Mouse (Mus musculus): ENCODE results near the gene Arl15.

Gene Arl15

DNA sequence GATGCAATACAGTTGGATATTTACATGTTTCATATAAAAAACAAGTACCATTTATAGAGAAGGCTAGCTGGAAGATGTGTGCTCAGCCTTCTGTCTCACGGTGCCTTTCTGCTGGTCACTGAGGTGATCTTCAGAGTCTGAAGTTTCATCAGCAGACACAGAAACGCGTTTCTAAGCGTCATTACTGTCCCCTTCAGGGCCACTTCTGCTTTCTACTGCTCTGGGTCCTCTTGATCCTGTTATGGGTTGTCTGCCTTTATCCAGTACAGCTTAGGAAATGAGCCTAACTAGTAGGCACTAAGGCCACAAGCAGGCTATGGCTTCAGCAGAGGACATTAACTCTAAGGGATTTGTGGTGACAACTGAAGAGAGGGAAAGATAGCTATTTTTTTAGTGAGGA is 5.9 kb downstream of the Arl15 start:
- no peak for DNase-seq (ENCODE audit: inconsistent ontology term)

DNA sequence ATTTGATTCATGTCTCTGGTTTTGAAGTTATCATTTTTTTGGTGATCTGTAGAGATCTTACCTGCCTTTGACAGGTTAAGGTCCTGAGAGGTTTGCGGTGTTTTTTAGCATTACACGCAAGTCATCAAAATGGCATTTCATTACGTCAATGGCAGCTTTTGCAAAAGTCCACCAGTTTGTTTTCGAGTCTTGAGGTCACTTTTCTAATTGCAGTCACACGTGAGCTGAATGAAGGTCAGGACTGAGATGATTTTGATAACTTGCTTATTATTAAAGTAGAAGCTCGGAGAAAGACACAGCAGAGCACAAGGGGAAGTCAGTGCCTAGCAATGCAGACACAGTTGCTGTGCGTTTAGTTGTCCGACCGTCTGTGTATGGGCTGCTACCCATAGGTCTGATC is 8.3 kb downstream of the Arl15 start:
- no peak for DNase-seq (ENCODE audit: inconsistent ontology term)

DNA sequence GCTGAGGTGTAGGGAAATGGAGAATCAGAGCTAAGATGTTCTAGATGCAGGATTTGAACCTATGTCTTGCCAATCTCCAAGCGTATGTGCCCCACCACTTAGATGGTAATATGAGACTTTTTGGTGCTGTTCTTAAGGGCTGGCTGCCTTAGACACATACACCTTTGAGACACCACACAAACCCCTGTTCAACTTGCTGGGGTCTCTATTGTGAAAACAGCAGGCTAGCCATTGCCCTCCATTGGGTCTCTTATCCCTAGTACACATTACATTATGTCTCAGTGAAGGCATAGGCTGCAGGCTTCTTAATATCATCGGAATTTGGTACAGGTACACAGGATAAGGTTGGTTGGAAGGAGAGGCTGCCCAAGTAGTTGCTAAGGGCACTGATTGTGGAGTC is 16.8 kb downstream of the Arl15 start:
- DNase-seq (ENCODE audit: inconsistent ontology term) = no peak

DNA sequence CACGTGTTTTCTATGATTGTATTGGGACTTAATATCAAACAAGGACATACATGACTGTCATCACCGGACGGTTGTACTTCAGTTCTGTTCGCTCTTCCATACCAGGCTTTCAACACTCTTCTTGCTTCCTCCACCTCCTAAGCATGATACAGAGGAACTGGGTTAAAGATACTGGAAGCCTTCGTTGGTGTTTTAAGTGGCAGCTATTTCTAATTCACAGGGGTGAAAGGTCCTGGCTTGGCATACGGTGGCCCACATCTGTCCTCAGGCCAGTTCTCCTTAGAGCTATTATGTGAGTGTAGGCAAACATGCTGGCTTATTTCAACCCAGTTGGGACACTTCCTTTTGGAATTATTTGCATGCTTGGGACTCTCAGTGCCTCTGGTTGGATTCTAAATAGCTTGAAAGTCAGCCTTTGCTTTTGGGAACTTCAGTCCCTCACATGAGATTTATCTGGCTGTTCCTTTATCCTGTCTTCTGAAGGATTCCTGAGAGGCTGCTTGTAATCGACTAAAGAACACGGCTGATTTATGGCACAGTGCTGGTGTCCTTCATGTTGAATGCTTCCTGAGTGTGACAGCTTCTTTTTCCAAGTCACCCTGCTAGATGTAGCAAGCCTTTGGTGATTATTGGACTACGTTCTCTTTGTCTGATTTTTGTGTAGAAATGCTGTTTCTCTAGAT is 17.7 kb downstream of the Arl15 start:
- DNase-seq (ENCODE audit: inconsistent ontology term) = no peak

DNA sequence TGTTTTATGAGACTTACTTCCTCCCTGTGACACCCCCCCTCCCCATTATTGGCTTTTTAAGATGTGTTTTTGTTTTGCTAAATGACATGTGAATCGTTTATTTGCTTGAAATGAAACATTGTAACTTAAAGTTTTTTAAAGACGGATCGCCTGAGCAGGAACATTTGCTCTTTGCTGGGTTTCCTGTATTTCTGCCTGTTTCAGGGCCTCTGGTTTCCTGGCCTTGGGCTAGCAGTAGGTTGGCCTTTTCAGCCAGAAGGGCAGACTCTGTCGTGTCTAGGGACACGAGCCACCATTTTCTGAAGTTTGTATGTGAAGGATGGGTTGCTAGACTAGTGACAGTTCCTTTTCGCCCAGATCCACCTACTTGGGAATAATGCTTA is 18.3 kb downstream of the Arl15 start:
- DNase-seq (ENCODE audit: inconsistent ontology term) = no peak

DNA sequence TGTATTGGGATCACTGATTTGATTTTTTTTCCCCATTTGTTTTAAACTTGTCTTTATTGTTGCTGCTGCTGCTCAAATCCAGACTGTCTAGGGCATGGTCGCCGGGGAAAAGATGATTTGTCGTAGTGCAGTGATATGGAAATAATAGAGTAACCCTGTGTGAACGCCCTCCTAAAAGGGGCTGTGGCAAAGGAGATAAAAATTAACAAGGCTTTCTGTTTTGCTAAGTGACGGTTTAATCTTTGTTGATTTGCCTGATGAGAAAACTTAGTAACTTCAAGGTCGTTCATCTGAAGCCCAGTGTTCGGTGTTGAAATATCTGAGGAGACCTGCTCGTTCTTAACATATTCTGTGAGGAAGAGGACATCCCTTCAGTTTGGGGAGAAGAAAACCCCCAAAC is 19.8 kb downstream of the Arl15 start:
- no peak for DNase-seq (ENCODE audit: inconsistent ontology term)

DNA sequence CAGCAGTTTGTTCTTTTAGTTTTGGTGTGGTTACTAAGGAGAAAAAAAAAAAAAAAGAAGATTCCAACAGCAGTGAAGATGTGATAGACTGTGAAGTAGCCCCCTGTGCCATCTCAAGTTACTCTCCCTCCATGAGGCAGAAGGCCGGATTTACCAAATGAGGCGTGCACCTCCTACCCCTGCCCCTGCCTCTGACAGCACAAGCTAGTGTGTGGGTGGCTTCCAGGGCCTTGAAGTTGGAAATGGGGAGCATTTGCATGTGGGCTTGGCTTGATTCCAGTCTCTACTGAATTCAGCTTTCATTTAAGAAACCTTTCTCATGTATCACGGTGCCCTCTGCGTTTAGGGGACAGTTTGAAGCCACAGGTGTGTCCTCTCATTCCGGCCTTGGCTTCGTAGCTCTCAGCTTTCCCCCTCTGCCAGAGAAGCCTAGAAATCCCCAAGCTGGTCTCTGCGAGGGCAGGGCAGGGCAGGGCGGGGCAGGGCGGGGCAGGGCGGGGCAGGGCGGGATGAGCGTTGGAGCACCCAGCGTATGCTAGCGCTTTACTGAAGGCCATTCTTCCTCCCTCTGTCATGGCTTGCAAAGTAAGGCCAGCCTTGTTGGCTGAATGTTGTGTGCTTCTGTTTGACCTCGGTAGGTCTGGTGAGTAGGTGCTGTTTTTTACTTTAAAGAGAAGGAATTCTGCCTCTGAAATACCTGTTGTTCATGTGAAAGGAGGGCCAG is 21.6 kb downstream of the Arl15 start:
- no peak for DNase-seq (ENCODE audit: inconsistent ontology term)

DNA sequence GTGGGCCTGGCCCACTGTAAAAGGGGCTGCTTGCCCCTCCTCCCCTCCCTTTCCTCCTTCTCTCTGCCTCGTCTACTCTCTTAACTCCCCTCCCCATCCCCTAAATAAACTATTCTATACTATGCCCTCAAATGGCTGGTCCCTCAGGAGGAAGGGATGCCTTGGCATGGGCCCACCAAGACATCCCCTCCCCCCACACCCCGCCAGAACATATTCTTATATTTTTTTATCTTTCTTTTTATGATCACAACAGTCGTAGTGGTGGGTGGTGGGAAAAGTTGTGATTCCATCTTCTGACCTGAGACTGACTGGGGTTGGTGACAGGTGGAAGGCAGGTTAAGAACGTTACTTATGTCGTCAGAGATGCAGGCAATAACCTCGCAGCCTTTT is 22.1 kb downstream of the Arl15 start:
- DNase-seq (ENCODE audit: inconsistent ontology term) = no peak

DNA sequence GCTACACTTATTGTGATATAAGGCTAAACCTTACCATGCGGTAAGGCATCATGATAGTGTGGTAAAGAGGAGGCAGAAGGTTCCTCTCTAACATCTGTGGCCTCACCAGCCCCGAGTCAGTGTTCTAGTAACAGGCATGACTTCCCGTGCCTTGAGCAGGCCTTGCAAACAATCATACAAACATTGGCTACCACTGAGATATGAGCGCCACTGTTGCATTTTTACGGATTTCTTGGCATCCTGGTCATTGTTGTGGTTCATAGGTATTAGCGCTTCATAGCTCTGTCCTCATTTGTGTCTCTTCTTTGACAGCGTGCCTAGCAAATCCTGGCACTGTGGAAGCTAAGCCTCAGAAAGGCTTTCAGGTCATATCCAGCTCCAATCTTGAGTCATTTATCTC is 24.7 kb downstream of the Arl15 start:
- DNase-seq (ENCODE audit: inconsistent ontology term) = no peak

DNA sequence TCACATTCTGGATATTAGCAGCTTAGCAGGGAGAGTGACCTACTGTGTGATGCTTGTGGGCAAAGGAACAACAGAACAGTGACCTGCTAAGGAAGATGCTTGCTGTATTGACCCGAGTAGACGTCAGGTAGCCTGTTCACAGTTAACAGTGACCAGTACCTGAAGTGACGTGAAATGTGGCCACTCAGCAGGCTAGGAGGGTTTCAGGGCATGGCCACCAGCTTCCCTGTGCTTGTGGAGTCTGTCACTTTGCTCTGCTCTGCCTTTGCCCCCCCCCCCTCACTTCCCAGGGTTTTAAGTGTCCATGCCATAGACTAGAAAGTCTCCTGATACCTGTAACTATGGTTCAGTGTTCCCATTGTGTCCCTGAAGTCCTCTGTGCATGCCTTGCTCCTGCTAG is 25.9 kb downstream of the Arl15 start:
- no peak for DNase-seq (ENCODE audit: inconsistent ontology term)

DNA sequence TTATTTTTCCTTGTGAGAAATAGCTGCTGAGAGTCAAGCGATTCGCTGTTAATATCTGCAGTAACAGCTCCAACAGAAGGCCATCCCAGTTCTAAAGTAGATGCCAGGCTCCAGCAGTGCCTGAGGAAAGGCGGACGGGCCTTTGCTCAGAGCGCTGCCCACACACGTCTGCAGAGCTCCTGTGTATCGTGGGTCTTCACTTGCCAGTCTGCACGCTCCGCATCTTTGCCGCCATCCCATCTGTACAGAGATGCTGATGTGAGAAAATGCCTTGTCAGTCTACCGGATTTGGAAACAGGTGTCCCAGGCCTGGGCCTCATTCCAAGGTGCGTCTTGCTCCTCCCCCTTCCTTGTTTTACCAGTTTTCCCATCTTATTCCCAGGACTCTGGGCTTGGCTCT is 27.6 kb downstream of the Arl15 start:
- no peak for DNase-seq (ENCODE audit: inconsistent ontology term)

DNA sequence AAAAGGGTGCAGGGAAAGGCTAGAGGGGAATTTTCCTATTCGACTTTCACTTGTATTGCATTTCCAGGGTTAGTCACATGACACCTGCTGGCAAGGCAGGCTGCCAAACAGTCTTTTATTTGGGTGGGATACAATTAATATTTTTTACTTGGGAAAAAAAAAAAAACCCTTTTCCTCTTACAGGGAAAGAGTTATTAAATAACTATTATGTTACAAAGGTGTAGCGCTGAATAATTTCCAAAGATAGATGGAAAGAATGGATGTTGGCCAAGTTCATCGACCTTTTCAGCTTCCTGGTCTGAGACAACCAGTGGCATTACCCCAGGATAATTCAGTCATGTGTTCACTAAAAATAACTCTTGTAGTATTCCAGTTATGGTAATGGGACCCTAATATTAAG is 29.7 kb downstream of the Arl15 start:
- no peak for DNase-seq (ENCODE audit: inconsistent ontology term)

DNA sequence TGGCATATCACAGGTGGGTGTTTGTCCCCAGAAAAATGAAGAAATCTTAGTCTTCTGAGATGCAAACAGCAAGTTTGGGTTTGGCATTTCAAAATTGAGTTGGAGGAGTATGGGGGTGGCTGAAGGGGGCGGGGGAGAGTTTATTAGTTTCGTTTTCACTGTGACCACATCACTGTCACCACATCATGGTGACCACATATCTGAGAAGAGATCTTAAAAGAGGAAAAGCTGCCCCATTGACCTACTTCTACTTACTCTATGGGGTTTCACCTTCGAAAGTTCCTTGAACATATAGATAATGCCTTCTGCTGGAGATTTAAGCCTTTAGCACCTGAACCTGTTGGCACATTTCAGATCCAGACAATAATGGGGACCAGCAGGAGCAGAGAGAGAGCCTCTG is 34.3 kb downstream of the Arl15 start:
- DNase-seq (ENCODE audit: inconsistent ontology term) = no peak

DNA sequence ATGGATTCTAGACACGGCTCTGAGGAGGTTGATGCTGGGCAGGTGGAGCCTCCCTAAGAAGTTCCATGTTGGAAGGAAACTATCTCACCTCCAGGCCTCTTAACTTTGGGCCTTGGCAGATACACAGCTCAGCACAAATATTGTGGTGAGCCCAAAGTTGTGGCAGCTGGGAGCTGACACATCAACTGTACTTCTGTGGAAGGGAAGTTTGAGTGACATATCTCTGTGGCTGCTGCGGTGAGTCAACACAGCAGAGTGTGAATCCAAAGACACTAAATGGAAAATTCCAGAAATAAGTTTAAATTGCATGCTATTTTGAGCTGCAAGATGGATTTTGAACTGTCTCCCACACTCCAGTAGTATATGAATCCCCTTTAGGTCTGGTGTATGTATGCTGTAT is 34.8 kb downstream of the Arl15 start:
- DNase-seq (ENCODE audit: inconsistent ontology term) = no peak

DNA sequence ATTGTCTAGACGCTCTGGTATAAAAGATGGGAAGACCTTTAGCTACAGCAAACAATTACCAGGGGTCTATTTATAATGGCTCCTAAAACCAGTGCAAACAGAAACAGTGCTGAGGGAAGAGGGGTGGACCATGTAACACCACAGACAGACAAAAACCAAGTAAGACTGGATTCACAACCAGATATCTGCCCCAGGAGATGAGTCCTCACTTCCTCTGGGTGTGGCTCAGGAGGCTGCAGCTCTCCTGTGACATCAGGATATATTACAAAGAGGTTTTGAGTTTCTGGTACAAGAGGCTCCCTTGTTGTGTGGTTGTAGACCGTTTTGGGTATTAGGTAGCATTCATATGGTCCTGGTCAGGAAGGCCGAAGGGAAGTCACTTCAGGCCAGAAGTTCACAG is 36.5 kb downstream of the Arl15 start:
- no peak for DNase-seq (ENCODE audit: inconsistent ontology term)

DNA sequence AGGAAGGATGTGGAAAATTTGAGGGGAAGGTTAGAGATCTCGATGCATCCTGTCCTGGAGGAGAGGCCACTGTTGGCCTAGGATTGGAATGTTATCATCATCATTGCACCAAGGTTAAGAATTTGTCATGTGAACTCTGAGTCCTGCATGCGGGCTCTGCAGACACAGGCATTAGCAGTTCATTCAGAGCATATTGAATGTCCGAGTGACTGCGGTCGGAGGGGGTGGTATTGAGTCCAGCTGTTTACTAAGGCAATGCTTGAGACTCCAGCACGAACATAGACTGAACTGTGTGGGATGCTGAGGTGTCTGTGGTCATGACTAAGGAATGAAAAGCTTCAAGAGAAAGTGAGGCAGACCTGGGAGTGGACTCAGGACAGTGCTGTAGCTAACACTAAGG is 38.6 kb downstream of the Arl15 start:
- no peak for DNase-seq (ENCODE audit: inconsistent ontology term)

DNA sequence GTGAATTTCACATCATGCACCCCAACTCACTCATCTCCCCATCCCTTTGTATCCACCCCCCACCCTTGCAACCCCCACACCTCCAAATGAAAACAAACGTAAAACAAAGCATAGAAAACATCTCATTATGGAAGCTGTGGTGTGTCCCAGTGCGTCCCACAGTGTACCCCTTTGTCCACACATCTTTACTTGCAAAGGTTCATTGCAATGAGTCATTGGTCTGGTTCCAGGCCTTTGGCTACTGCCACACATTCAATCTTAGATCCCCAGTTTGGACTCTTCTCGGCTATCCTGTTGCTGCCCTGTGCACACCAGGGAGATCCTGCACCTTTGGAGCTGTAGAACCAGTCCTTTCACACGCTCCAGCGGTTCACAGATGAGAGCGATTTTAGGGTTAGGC is 41.6 kb downstream of the Arl15 start:
- peak; percentile 64 for DNase-seq (ENCODE audit: inconsistent ontology term)

DNA sequence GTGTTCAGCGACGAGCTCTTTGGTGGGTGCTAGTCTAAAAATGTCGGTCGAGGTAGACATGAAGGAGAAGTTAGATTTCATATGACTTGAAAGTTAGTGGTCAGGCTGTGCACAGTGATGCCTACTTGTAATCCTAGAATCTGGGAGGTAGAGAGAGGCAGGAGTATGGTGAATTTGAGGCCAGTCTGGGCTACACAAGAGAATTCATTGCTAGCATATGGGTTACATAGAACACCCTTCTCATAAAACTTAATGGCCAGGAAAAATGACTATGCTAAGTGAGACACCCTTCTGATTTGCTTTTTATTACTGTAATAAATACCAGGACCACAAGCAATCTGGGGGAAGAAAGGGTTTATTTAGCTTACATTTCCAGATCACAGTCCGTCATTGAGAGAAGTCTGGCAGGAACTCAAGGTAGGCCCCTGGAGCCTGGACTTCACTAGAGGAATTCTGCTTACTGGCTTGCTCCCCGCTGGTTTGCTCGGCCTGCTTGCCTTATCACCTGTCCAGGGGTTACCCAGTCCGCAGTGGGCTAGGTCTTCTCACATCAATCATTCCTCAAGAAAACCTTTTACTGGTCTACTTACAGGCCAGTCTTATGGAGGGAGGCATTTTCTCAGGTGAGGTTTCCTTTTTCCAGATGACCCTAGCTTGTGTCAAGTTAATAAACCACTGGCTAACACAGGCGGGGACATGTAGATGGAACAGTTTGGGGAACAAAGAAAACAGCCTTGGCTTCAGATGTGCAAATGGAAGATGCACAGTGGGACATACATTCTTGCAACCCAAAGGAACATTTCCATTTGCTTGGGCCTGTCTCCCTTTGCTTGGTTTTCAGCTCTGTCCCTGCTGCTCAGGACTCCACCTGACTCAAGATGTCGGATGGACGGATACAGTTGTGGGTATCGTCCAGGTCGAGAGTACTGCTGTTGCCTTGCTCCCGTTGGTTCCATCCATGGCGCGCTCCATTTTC is 44.6 kb downstream of the Arl15 start:
- no peak for DNase-seq (ENCODE audit: inconsistent ontology term)

DNA sequence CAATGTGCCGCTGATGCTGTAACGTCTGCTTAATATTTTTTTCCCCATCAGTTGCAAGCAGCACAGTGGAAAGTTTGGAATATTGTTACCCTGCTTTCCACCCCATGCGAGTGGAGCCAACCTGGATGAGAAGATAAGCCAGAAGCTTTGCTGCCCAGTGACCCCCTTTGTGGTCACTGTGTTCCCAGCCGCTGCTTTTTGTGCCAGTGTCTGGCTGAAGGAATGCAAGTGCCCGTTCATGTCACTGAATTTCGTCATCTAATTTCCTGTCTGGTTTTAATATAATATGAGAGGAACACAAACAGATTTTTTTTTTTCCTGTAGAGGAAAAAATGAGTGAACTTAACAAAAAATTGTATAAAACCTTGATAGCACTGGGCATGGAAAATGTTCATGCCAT is 46.1 kb downstream of the Arl15 start:
- DNase-seq (ENCODE audit: inconsistent ontology term) = peak; percentile 64

DNA sequence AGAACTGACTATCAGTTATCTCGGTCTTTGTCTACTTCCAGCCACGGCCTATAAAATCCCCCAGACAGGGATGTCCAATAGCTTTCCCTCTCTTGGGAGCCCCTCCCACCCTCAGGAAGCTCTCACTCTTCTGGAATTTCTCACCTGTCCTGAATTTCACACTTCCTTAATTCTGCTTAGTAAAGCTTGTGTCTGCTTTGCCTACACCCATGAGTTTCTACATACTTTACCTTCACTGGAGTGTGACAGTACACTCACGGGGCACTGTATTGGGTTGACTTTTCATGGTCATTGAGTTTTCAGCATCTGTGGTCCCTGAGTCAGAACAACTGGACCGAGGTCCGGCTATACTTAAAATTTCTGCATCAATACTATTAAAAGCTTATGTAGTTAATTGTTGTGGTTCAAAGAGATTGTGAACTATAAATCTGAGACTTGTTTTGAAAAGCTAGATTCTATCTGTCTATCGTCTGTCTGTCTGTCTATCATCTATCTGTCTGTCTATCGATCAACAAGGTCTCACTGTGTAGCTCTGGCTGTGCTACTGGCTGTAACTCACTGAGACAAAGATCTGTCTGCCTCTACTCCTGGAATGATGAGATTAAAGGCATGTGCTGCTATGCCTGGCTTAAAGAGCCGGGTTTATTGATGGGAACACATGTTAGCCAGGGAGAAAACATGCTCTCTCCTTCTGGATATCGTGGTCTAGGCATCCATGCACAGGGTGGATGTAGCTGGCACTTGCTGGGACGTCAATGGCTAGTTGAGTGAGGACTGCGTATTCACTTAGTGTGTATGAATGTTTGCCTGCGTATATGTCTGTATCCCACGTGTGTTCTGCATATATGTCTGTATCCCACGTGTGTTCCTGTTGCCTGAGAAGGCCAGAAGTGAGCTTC is 48.4 kb downstream of the Arl15 start:
- no peak for DNase-seq (ENCODE audit: inconsistent ontology term)

DNA sequence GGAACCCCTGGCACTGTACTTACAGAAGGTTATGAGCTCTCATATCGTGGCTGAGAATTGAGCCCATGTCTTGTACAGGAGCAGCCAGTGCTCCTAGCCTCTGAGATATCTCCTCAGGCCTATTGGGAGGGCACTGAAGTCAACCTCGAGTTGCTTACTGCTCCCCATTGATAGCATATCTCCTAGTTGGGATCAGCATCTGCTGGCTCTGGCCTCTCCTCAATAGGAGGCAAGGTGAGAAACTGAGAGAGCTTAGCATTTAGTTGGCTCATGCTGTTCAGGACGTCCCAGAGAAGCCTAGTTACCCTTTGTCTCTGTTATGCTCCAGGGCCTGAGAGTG is 49.0 kb downstream of the Arl15 start:
- DNase-seq (ENCODE audit: inconsistent ontology term) = no peak

DNA sequence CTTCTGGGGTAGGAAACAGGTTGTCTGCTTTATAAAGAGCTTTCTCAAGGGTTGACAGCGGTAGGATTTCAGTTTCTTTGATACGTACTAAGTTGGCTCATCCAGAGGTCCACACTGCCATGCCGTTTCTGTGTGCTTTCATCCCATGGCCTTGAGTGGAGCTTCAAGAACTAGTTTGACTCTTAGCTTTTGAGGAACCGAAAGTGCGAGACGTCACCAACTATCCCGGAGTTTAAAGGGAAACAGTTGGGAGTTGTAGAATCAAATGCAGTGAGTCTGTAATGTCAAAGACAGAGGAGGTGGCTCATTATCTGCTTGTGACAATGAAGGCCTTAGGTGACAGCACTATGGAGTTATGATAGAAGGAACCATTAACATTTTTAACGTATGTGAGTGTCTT is 49.6 kb downstream of the Arl15 start:
- no peak for DNase-seq (ENCODE audit: inconsistent ontology term)

Data from Muller cell, postnatal 12 days (primary cell).